Mouse (Mus musculus): Measurements from ENCODE around the gene Klhdc1.

Gene Klhdc1

GRCm38 (mm10) chr12:69293815-69294214 is 52.8 kb downstream of the Klhdc1 start:
- in situ Hi-C loops (cut with MboI, MseI), result no loop called here

DNA sequence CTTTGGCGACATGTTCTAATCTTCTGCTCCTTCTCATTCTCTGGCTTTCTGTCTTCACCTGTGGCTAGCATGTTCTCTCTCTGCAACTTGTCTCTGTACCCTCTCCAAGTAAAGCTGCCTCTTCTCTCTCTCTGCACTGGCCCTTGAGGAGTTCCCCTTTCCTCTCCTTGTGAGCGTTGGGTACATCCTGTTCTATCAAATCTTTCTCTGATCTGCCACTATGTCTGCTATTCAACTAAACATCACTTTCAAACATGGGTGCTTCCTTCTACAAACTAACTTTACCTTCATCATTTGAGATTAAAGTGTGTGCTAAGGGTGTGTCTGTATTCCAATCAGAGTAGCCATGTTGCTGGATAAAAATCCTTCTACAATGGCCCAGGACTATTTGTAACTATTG is 54.0 kb downstream of the Klhdc1 start:
- in situ Hi-C loops (cut with MboI, MseI), result no loop called here

- in situ Hi-C loops (cut with MboI, MseI), result no loop called here
Measured at GRCm38 (mm10) chr12:69295651-69296050, 54.7 kb downstream of the Klhdc1 start.

DNA sequence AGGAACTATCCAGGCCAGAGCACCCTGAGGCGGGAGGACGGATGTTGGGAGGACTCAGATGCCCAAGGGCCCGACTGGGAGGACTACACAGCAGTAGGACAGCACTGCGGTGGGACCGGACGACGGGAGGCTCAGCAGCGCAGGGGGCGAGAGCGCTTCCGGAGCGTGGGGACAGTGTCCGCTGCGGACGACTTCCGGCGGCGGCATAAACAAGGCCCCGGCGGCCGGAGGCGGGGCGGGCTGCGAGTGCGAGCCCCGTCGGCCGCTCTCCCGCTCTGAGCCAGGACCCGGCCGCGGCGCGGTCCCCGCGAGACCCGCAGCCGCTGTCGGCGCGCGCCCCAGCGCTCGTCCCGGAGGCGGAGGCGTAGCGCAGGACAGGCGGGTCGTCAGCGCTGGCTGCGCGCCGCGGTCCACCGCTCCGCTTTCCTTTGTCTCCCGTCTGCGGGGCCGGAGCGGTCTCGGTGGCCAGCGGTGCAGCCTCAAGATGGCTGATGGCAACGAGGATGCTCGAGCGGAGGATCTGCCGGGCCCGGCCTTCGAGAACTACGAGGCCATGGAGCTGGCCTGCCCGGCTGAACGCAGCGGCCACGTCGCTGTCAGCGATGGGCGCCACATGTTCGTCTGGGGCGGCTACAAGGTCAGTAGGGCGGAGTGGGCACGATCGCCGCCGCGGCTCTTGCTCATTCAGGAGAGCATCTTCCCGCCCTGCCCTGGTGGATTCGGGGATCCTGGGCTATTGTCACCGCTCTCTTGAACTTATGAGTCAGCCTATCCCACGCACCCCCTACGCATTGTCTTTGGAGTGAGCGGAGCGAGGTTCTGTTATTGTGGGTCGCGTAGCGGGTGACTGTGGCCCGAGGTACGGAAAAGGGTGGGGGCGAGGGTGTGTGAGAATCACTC is 55.8 kb downstream of the Klhdc1 start, which contains the start of gene Klhdc2:
TSS of gene Klhdc2 (plus strand) at position 171 of the 900 bp plus-strand sequence.
- in situ Hi-C loops (cut with MboI, MseI), result no loop called here

DNA sequence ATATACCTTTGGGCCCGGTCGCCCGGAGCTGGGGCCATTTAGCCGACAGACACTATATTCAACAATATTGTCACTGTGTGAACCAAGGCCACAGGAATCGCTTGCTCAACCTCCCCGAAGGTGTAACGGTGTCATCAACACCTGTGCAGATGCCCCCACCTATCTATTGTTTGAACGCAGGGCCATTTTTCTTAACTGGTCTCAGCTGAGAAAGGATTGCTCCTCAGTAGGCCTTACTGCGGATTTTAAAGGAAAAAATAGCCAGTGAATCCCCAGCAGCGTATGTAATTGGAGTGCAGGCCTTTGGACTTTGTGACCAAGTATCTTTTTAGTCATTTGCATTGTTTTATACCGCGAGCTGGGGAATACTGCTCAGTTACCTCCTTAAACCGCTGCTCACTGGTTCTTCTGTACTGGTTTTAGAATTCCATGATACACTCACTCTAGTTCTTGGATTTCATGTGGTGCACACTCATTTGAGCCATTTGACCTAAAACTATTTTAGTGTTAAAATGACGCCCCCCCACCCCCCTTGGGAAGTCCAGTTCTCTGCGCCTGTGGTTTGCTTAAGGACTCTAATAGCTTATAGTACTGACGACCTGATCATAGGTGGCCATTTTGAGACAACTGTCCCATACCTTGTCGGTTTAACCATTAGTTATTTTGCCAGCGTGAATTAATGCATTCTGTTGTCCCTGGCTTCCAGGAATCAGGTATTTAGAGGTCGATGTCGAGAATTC is 56.6 kb downstream of the Klhdc1 start:
- in situ Hi-C loops (cut with MboI, MseI), result no loop called here

DNA sequence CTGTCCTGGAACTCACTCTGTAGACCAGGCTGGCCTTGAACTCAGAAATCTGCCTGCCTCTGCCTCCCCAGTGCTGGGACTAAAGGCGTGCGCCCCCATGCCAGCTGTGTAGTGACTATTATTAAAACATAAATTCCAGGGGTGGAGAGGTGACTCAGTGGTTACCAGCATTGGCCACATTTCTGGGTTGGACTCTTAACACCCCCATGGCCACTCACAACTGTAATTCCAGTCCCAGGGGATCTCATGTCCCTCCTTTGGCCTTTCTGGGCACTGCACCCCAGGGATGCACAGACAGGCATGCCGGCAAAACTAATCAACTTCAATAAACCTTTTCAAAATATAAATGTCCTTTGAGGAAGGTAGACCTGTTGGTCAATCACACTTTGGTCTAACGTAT is 57.3 kb downstream of the Klhdc1 start:
- in situ Hi-C loops (cut with MboI, MseI), result no loop called here

GRCm38 (mm10) chr12:69299231-69299630 is 58.3 kb downstream of the Klhdc1 start:
- in situ Hi-C loops (cut with MboI, MseI), result no loop called here

GRCm38 (mm10) chr12:69299831-69300230 is 58.9 kb downstream of the Klhdc1 start:
- in situ Hi-C loops (cut with MboI, MseI), result loop anchor here (10.0 kb wide), 1 partner anchor 85 kb away; no protein-coding TSS in a partner anchor

- in situ Hi-C loops (cut with MboI, MseI), result loop anchor here (10.0 kb wide), 1 partner anchor 86 kb away; no protein-coding TSS in a partner anchor
Measured at GRCm38 (mm10) chr12:69300391-69300790, 59.4 kb downstream of the Klhdc1 start.

DNA sequence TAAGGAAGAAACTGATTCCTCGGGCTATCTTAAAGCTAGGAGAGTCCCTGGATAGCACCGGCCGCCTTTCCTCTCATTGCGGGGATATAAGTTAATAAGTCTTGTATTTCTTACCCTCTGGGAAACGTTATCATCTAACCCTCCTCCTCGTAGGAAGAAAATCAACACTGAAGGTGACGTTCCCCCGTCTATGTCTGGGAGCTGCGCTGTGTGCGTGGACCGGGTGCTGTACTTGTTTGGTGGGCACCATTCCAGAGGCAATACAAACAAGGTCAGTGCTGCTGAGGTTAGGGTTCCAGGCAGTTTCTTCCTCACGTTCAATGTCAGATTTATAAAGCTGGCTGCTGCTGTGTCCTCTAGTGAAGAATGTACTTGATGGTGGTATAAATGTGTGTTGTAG is 61.2 kb downstream of the Klhdc1 start:
- in situ Hi-C loops (cut with MboI, MseI), result loop anchor here (10.0 kb wide), 1 partner anchor 87 kb away; no protein-coding TSS in a partner anchor

GRCm38 (mm10) chr12:69304051-69304450 is 63.1 kb downstream of the Klhdc1 start:
- in situ Hi-C loops (cut with MboI, MseI), result loop anchor here (10.0 kb wide), 1 partner anchor 89 kb away; no protein-coding TSS in a partner anchor

DNA sequence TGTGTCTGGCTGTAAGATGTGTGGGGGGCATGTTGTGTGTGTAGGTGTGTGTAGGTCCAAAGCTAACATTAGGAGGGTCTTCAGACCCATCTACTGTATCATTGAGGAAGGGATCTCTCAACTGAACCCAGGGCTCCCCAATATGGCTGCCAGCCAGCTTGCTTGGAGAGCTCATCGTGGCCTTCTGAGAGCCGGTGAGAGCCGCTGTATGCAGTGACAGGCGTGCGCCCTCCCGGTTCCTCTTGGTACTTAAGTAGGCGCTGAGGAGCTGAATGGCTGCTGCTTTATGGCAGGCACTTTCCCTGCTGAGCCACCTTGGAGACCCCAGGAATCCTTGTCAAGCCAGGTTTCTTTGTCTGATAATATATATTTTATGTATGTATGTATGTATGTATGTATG is 65.4 kb downstream of the Klhdc1 start:
- in situ Hi-C loops (cut with MboI, MseI), result loop anchor here (10.0 kb wide), 1 partner anchor 92 kb away; no protein-coding TSS in a partner anchor

GRCm38 (mm10) chr12:69309659-69310058 is 68.7 kb downstream of the Klhdc1 start:
- in situ Hi-C loops (cut with MboI, MseI), result loop anchor here (10.0 kb wide), 1 partner anchor 95 kb away; no protein-coding TSS in a partner anchor

- in situ Hi-C loops (cut with MboI, MseI), result no loop called here
Measured at GRCm38 (mm10) chr12:69318431-69318830, 77.5 kb downstream of the Klhdc1 start.

DNA sequence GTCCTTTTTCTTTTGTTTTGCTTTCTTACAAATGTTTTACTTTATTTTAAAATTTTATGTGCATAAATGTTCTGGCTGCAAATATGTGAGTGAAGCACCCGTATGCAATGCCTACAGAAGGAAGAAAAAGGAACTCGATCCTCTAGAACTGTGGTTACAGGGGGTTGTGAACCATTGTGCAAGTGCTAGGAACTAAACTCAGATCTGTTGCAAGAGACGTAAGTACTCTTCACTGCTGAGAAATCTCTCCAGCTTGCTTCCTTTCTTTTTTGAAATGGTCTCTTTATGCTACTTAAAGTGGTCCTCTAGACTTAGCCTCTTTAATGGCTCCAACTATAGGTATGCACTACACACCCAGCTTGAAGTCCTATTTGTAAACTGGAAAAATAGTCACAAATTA is 90.2 kb downstream of the Klhdc1 start:
- in situ Hi-C loops (cut with MboI, MseI), result no loop called here

DNA sequence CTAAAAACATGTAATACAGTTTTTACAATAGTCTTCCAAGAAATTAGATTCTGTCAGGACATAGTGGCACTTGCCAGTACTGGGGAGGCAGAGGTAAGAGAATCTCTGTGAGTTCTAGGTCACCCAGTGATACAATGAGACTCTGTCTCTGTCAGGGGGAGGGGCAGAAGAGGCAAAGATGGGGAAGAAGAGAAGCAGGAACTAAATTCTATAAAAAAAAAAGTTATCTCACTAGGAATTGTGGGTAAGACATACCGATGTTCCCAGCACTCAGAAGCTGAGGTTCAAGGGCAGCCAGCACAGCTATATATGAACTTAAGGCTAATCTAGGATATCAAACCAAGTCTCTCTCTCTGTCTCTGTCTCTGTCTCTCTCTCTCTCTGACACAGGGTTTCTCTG is 91.2 kb downstream of the Klhdc1 start:
- in situ Hi-C loops (cut with MboI, MseI), result no loop called here

GRCm38 (mm10) chr12:69333547-69333946 is 92.6 kb downstream of the Klhdc1 start:
- in situ Hi-C loops (cut with MboI, MseI), result no loop called here

Data from regulatory T cell (primary cell).